Mouse (Mus musculus): Measurements from ENCODE around the gene 1700123O20Rik. TPM values are rescaled to one million over a fixed set of nuclear protein-coding genes. Genes with fewer than 3 reads are reported as not detected.
A peak's percentile ranks its signal among the peaks of the same experiment; 100 is the strongest.

Gene 1700123O20Rik
- total RNA-seq, 2 experiments from 2014 or later = 27.4 to 30.2 TPM

- DNase-seq = no peak
Observed at GRCm38 (mm10) chr14:54674317-54674716, 11.7 kb upstream of the 1700123O20Rik start.

DNA sequence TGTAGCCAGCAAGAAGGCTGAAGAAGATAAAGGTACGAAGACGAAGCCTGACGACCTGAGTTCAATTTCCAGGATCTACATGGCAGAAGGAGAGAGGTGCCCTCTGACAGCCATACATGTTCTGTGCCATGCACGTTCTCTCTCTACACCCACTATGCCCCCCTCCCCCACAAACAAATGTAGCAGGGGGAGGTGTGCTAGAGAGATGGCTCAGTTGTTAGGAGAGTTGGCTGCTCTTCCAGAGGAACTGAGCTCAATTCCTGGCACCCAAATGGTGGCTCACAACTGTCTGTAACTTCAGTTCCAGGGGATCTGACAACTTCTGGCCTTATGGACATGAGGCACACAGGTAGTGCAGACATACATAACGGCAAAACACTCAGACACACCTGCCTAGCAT lies 9.7 kb upstream of the 1700123O20Rik start:
- intact Hi-C loops (cut with DNase I) = no loop called here
- DNase-seq = no peak

More at GRCm38 (mm10) chr14:54674317-54674716, 11.7 kb upstream of the 1700123O20Rik start:
- intact Hi-C loops (cut with DNase I) = no loop called here

DNA sequence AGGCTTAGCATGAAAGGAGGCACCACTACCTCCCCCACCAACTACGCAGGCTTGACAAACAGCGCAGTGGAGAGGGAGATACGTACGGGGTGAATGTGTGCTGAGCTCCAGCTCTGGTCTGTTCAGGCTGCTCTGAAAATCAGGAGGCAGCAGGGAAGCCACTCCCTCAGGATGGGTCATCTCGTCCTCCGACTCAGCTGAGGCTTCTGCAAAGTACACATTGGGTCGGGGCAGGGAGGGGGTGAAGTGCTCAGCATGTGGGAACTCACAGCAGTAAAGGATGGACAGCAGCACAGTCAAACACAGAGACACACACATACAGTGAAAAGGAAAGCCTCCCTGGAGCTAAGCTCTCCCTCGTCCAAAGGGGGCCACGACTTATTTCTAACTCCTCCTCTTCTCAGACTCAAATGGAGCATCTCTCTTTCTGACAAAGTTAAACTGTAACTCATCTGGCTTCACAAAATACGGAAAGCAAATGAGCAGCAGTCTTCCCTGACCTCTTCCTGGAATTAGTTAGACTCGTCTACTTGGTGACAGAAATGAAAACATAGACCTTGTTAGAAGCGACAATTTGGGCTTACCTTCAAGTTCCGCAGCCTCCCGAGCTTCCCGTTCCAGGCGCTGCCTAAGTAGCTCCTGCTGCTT lies 7.2 kb upstream of the 1700123O20Rik start:
- intact Hi-C loops (cut with DNase I) = no loop called here
- DNase-seq = no peak

- no peak for DNase-seq
- intact Hi-C loops (cut with DNase I) = no loop called here
Observed at GRCm38 (mm10) chr14:54682396-54682795, 3.6 kb upstream of the 1700123O20Rik start.

GRCm38 (mm10) chr14:54685471-54685870 lies 545 bp upstream of the 1700123O20Rik start:
- DNase-seq = no peak
- intact Hi-C loops (cut with DNase I) = no loop called here

GRCm38 (mm10) chr14:54686522-54687143 lies 617 bp downstream of the 1700123O20Rik start, which contains the start of gene Acin1:
TSS of gene Acin1 (minus strand) at chr14:54686931.
- intact Hi-C loops (cut with DNase I) = no loop called here
- DNase-seq = peak; percentile 100

GRCm38 (mm10) chr14:54687251-54687650 lies 1.2 kb downstream of the 1700123O20Rik start:
- intact Hi-C loops (cut with DNase I) = no loop called here

GRCm38 (mm10) chr14:54695042-54695441 lies 9.0 kb downstream of the 1700123O20Rik start:
- intact Hi-C loops (cut with DNase I) = no loop called here
- no peak for DNase-seq

More at GRCm38 (mm10) chr14:54687251-54687650, 1.2 kb downstream of the 1700123O20Rik start:
- DNase-seq = no peak

- intact Hi-C loops (cut with DNase I) = no loop called here
- no peak for DNase-seq
Observed at GRCm38 (mm10) chr14:54696752-54697151, 10.7 kb downstream of the 1700123O20Rik start.

- intact Hi-C loops (cut with DNase I) = no loop called here
Observed at GRCm38 (mm10) chr14:54698733-54699132, 12.7 kb downstream of the 1700123O20Rik start, which contains the start of gene Gm29776. TSS of gene Gm29776 (minus strand) at chr14:54698833.

DNA sequence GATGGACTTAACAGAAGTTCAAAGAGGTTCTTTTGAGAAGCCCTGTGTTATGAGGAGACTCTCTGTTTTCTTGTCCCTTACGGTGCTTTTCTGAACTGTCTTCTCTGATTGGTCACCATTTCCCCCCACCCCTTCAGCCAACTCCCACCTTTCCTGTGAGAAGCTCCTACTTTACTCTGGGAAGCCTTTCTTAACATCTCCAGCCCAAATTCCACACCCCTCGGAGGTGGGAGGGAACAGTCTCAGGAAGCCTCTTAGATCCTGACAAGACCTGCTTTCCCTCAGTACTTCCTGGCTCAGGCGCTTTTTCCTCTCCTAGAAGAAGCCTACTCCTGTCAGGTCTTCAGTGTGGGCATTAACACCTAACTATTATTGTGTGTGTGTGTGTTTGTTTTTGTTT lies 13.6 kb downstream of the 1700123O20Rik start:
- no peak for DNase-seq
- intact Hi-C loops (cut with DNase I) = no loop called here

More at GRCm38 (mm10) chr14:54698733-54699132, 12.7 kb downstream of the 1700123O20Rik start, which contains the start of gene Gm29776:
- DNase-seq = no peak

- DNase-seq = peak; percentile 77
- intact Hi-C loops (cut with DNase I) = loop anchor here (10.0 kb wide), 1 partner anchor 304 kb away; no protein-coding TSS in a partner anchor
Observed at GRCm38 (mm10) chr14:54701298-54701697, 15.3 kb downstream of the 1700123O20Rik start.

DNA sequence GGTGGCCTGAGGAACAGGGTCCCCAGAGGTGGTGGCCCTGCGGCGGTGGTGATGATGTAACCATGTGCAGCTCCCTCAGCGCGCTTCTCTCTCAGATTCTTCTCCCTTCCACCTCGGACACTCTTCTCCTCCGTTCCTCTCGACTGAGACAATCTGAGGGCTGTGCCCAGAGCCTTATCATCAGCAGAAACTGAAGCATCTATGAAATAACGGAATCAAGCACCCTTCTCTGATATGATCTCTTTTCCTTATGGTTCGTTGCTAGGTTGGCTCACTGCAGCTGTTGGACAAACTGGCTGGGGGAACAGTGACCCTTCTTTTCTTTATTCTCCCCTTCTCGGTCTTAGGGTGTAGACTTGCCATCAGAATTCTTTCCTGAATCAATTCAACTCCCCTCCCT lies 17.2 kb downstream of the 1700123O20Rik start:
- intact Hi-C loops (cut with DNase I) = loop anchor here (10.0 kb wide), 1 partner anchor 302 kb away; no protein-coding TSS in a partner anchor
- DNase-seq = no peak

DNA sequence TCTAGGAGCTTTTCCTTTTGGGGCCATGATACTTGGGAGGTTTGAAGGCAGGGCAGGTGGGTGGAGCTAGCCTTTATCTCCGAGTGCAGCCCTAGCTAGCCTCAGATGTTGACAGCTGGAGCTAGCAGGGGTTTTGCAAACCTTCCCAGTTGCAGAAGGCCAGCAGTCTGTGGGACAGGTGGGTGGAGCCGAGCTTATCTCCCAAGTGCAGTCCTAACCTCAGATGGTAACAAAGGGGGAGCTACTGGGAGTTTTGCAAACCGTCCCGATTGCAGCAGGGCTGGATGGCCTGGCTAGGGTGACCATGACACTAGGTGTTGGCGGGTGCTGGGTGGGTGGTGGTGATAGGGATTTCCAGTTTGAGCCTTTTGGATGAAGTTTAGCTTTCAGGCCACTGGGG lies 19.8 kb downstream of the 1700123O20Rik start:
- intact Hi-C loops (cut with DNase I) = loop anchor here (10.0 kb wide), 1 partner anchor 299 kb away; no protein-coding TSS in a partner anchor
- no peak for DNase-seq

GRCm38 (mm10) chr14:54706589-54707320 lies 20.7 kb downstream of the 1700123O20Rik start:
- DNase-seq = no peak
- intact Hi-C loops (cut with DNase I) = loop anchor here (10.0 kb wide), 1 partner anchor 298 kb away; no protein-coding TSS in a partner anchor

GRCm38 (mm10) chr14:54709054-54709453 lies 23.0 kb downstream of the 1700123O20Rik start:
- DNase-seq = no peak
- intact Hi-C loops (cut with DNase I) = loop anchor here (10.0 kb wide), 1 partner anchor 296 kb away; no protein-coding TSS in a partner anchor

GRCm38 (mm10) chr14:54712074-54712473 lies 26.1 kb downstream of the 1700123O20Rik start, which contains the start of gene Cebpe:
TSS of gene Cebpe (minus strand) at chr14:54712174.
- intact Hi-C loops (cut with DNase I) = no loop called here
- no peak for DNase-seq

DNA sequence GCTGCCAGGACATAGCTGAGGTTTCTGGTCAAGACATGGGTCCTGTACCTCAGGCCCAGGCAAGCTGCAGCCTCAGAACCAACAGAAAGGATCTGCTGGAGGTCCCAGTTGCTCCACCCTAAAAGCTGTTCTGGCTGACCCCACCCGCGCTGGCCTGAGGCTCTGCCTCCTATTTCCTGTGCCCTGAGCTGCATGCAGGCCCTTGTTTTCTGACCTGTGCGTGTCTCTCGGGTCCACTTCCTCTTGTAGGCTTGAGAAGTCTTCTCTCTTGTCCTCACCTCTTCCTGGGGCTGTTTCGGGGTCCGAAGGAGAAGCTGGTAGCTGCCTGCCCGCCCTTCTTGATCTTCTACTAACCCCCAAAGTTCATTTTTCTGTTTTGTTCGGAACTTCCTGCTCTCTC lies 26.8 kb downstream of the 1700123O20Rik start:
- intact Hi-C loops (cut with DNase I) = no loop called here
- DNase-seq = no peak

GRCm38 (mm10) chr14:54714121-54714520 lies 28.1 kb downstream of the 1700123O20Rik start:
- DNase-seq = peak; percentile 63
- intact Hi-C loops (cut with DNase I) = loop anchor here (2.0 kb wide), 2 partner anchors 67 to 105 kb away; partner anchors contain the start of gene Slc7a8

DNA sequence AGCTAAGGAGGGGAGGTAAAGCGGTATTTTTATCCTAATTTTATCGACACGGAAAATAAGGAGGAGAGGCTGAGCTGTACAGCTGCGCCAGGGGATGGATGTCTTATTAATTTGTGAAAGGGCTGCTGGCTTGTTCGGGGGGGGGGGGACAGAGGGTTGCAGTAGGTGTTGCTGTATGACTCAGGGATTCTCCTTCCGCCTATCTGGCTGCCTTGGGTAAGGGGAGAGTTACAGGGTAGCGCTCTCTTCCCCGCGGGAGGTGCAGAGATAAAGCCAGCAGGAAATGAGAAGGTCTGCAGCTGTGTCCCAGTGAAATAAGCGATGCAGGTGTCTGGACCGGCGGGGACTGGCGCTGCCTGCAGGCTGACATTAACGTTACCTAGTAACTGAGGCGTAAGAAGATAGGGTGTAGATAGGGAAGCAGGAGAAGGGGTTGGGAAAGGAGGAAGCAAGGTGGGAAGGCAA lies 28.6 kb downstream of the 1700123O20Rik start:
- intact Hi-C loops (cut with DNase I) = loop anchor here (2.0 kb wide), 2 partner anchors 66 to 104 kb away; partner anchors contain the start of gene Slc7a8
- DNase-seq = no peak
